Mouse (Mus musculus) liver, embryonic 15.5 days (tissue): ENCODE data around the gene Inpp5d. TPM values are rescaled to one million over a fixed set of nuclear protein-coding genes. Genes with fewer than 3 reads are reported as not detected.

Experiments used
- ATAC-seq: fragments of 200-750 bp; cut with Nextera tagmentation; 2 replicates; pipeline ENCODE4 v1.8.0; 2017; ENCODE audit warnings: moderate number of reproducible peaks, mild to moderate bottlenecking, moderate library complexity; ENCODE audit not compliant: insufficient read depth
- H3K27ac ChIP-seq: fragments of 300-500 bp; sonication (generic); replicated peaks from 2 replicates; pipeline ENCODE4 v1.5.1; 2015; ENCODE audit warnings: mild to moderate bottlenecking, inconsistent platforms
- H3K27me3 ChIP-seq: fragments of 300-500 bp; sonication (generic); 2 replicates; pipeline ENCODE4 v1.6.1; 2015; ENCODE audit warnings: mild to moderate bottlenecking, inconsistent platforms
- H3K36me3 ChIP-seq: fragments of 300-500 bp; sonication (generic); replicated peaks from 2 replicates; pipeline ENCODE4 v1.6.1; 2015; ENCODE audit warnings: moderate library complexity, mild to moderate bottlenecking, inconsistent platforms
- H3K4me1 ChIP-seq: fragments of 300-500 bp; sonication (generic); replicated peaks from 2 replicates; pipeline ENCODE4 v1.6.1; 2015; ENCODE audit warnings: inconsistent platforms
- H3K4me2 ChIP-seq: fragments of 300-500 bp; sonication (generic); 2 replicates; pipeline ENCODE4 v1.6.1; 2015; ENCODE audit warnings: moderate library complexity, mild to moderate bottlenecking, inconsistent platforms
- H3K4me3 ChIP-seq: fragments of 300-500 bp; sonication (generic); replicated peaks from 2 replicates; pipeline ENCODE4 v1.5.1; 2015; ENCODE audit warnings: mild to moderate bottlenecking, inconsistent platforms
- H3K9ac ChIP-seq: fragments of 300-500 bp; sonication (generic); 2 replicates; pipeline ENCODE4 v1.6.1; 2015; ENCODE audit warnings: moderate library complexity, mild to moderate bottlenecking, inconsistent platforms
- H3K9me3 ChIP-seq: fragments of 300-500 bp; sonication (generic); replicated peaks from 2 replicates; pipeline ENCODE4 v1.6.1; 2016; ENCODE audit warnings: inconsistent platforms
- WGBS: fragments of 180-500 bp; shearing (Covaris S2); methylation state at CpG from one replicate; pipeline ENCODE4 v1.1.7; 2015; ENCODE audit warnings: mixed read lengths; ENCODE audit not compliant: insufficient replicate concordance; 5-methylcytosine and 5-hydroxymethylcytosine counted together
- polyA plus RNA-seq: library from polyadenylated mRNA; unstranded; fragments of >200 nt; fragmentation: Nextera tagmentation; extraction: Ambion mirVana; gene quantifications from 2 replicates; pipeline ENCODE4 v1.2.1, GENCODE M21; 2015

Inpp5d gene
- polyA plus RNA-seq, 1 experiment from 2014 or later, result 13.4 TPM

DNA sequence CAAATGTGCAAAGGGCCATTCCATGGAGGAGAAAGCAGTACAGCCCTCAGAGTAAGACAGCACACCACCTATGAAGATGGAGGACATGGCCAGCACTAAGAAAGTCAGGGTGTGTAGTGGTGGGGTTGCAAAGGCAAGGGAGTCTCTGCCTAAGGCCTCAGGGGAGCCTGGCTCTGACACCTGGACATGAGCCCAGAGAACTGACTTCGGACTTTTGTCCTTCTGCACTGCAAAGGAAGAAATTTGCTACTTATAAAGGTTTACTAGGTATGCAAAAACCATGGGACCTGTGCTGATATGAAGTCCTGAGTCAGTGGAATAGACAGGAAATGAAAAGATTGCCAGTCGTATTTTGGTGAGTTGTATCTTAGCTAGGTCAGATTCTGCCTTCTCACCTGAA lies 18.3 kb upstream of the Inpp5d start:
- Histone ChIP-seq H3K9ac (no peak overlapping the region), H3K4me2 (no peak overlapping the region), H3K27ac (no peak overlapping the region), H3K36me3 (no peaks in the 10 kb centered on the region), H3K9me3 (no peaks in the 10 kb centered on the region), H3K4me3 (no peak overlapping the region), H3K4me1 (no peaks in the 10 kb centered on the region), H3K27me3 (peaks cover 11% of the 10 kb centered on the region; the same call in 1 of the 2 replicates)
- ATAC-seq, result no peak
- whole genome bisulfite sequencing, result 34% methylated on average over 2 of the region's 2 CpGs

DNA sequence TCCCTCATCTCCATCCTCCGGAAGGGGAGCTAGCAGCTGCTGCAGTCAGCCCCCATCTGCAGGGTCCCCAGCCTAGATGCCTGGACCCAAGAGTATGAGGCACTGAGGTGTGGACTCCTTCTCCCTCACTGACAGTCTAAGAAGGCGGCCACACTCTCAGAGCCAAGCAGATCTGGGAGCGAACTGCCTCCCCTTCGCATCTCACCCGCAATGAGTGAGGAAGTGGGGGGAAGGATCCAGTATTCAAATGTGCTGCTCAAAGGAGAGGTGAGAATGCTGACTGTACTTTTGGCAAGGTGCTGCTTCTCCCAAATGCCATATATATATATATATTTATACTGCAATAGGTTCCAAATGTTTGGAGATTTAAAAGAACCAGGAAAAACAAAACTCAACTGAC lies 16.7 kb upstream of the Inpp5d start:
- H3K36me3 ChIP-seq, result no peaks in the 10 kb centered on the region
- H3K9me3 ChIP-seq, result no peaks in the 10 kb centered on the region
- H3K9ac ChIP-seq, result no peak overlapping the region
- H3K27me3 ChIP-seq, result peaks cover 18% of the 10 kb centered on the region; the same call in 1 of the 2 replicates
- ATAC-seq, result no peak
- no peak overlapping the region for H3K27ac ChIP-seq
- H3K4me1 ChIP-seq, result peaks cover 12% of the 10 kb centered on the region; the same call in 1 of the 2 replicates
- 70% methylated on average over 5 of the region's 5 CpGs for WGBS
- H3K4me3 ChIP-seq, result no peak overlapping the region
- H3K4me2 ChIP-seq, result no peak overlapping the region

DNA sequence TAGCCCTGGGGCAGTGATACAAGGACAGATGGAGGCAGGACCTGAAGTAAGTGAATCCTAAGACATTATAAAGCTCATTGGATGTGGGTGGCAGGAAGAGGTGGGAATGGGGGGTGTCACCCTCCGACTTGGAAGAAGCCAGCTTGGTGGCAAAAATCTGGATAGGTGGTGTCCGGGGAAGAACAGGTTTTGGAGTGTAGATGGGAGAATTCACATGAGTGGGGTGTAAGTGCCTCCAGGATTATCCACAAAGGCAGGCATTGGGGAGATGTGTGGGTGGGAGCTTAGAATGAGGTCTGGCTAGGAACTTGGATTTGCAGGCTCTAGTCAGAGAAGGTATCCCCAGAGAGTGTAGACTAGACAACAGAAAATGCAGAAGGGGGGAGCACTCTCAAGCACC lies 14.8 kb upstream of the Inpp5d start:
- H3K27me3 ChIP-seq, result peaks cover 18% of the 10 kb centered on the region; the same call in 1 of the 2 replicates
- ATAC-seq, result no peak

GRCm38 (mm10) chr1:87607385-87608091 lies 12.6 kb upstream of the Inpp5d start:
- Histone ChIP-seq H3K27me3 (peaks cover 18% of the 10 kb centered on the region; the same call in 1 of the 2 replicates), H3K4me3 (no peak overlapping the region), H3K9me3 (no peaks in the 10 kb centered on the region), H3K9ac (no peak overlapping the region), H3K4me1 (peaks cover 14% of the 10 kb centered on the region; the same call in 1 of the 2 replicates), H3K27ac (no peak overlapping the region), H3K4me2 (no peak overlapping the region), H3K36me3 (no peaks in the 10 kb centered on the region)
- WGBS, result 45% methylated on average over 21 of the region's 21 CpGs
- no peak for ATAC-seq

More for the DNA sequence above, 14.8 kb upstream of the Inpp5d start:
- Histone ChIP-seq H3K9me3 (no peaks in the 10 kb centered on the region), H3K4me3 (no peak overlapping the region), H3K27ac (no peak overlapping the region), H3K9ac (no peak overlapping the region), H3K4me1 (peaks cover 14% of the 10 kb centered on the region; the same call in 1 of the 2 replicates), H3K4me2 (no peak overlapping the region), H3K36me3 (no peaks in the 10 kb centered on the region)
- WGBS, result 53% methylated on average over 2 of the region's 2 CpGs

DNA sequence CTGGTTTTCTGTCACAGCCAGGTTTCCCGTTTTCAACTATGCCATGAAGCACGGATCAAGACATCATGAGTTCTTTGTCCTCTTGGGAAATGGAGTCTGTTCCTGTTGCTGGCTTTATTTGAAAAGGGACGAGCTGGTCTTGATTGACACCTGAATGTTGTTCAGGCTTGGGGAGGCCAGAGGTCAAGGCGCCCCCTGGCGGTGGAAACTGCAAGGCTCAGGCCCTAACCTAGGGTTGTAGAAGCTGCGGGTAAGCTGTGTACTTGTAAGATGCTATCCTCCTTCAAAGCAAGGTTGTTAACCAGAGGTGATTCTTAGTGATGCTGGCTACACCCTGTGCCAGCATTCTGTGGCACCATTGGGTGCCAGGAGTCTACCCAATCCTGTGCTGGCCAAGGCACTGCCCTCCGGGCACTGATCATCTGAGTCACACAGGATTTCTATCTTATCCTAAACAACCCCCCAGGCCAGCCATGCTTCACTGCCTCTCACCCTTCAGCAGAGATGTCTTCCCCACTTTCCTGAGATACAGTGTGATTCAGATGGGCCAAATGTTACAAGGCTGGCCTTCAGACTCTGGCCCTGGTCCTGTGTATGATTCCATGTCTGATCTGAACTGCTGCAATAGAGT lies 11.6 kb upstream of the Inpp5d start:
- H3K36me3 ChIP-seq, result no peaks in the 10 kb centered on the region
- H3K4me3 ChIP-seq, result no peak overlapping the region
- no peak overlapping the region for H3K9ac ChIP-seq
- 29% methylated on average over 7 of the region's 7 CpGs for WGBS
- peaks cover 18% of the 10 kb centered on the region; the same call in 1 of the 2 replicates for H3K27me3 ChIP-seq
- peaks cover 14% of the 10 kb centered on the region; the same call in 1 of the 2 replicates for H3K4me1 ChIP-seq
- H3K27ac ChIP-seq, result no peak overlapping the region
- ATAC-seq, result peak; percentile 67
- no peak overlapping the region for H3K4me2 ChIP-seq
- H3K9me3 ChIP-seq, result no peaks in the 10 kb centered on the region

DNA sequence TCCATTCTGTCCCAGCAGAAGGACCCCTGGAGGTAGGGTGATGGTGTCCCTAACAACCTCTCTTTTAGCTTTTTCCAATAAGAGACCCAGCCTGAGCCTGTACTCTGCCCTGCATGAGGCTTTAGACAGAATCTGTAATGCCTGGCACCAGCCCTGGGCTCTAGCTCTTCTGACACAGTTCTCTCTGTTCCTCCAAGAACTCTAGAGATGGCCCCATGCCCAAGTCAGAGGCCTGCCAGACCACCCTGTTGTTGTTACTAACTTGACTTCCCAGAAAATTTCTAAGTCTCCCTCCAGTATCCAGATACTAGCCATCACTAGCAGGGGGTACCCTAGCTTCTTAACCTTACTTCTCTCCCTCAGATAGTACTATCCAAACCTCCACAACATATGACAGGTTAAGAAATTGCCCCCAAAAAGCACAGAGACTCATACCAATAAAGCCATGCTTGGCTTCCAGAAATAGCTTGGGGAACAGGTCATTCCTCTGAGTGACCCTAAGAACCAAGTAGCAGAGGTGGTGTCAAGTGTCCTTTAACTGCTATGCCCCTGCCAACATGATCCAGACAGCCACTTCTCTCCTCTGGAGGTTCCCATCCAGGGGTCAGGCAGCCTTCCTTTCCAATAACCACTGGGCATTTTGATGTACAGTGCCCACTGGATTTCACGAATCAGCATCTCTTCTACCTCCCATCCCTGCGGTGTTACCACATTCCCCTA lies 5.4 kb upstream of the Inpp5d start:
- Histone ChIP-seq H3K9me3 (no peaks in the 10 kb centered on the region), H3K36me3 (no peaks in the 10 kb centered on the region), H3K9ac (no peak overlapping the region), H3K27me3 (no peaks in the 10 kb centered on the region), H3K4me1 (peaks cover 4% of the 10 kb centered on the region), H3K4me3 (no peak overlapping the region), H3K27ac (no peak overlapping the region), H3K4me2 (no peak overlapping the region)
- no peak for ATAC-seq
- 63% methylated on average over 2 of the region's 2 CpGs for WGBS

- peak overlapping the region; percentile 63 for H3K9ac ChIP-seq
- peak overlapping the region; percentile 73 for H3K4me2 ChIP-seq
- peak overlapping the region; percentile 81 for H3K27ac ChIP-seq
- H3K4me1 ChIP-seq, result peaks cover 60% of the 10 kb centered on the region
- peak; percentile 22; the same call in 1 of the 2 replicates for ATAC-seq
- peak overlapping the region; percentile 61 for H3K4me3 ChIP-seq
- no peaks in the 10 kb centered on the region for H3K9me3 ChIP-seq
- WGBS, result 13% methylated on average over 6 of the region's 6 CpGs
- H3K27me3 ChIP-seq, result no peaks in the 10 kb centered on the region
- H3K36me3 ChIP-seq, result no peaks in the 10 kb centered on the region
These were observed 581 bp downstream of the Inpp5d start for GRCm38 (mm10) chr1:87620693-87621092.

GRCm38 (mm10) chr1:87621146-87621857 lies 1.2 kb downstream of the Inpp5d start:
- H3K4me3 ChIP-seq, result peak overlapping the region; percentile 61
- no peaks in the 10 kb centered on the region for H3K27me3 ChIP-seq
- ATAC-seq, result peak; percentile 9; the same call in 1 of the 2 replicates
- H3K9me3 ChIP-seq, result no peaks in the 10 kb centered on the region
- no peaks in the 10 kb centered on the region for H3K36me3 ChIP-seq
- H3K4me1 ChIP-seq, result peaks cover 65% of the 10 kb centered on the region
- WGBS, result 22% methylated on average over 9 of the region's 9 CpGs
- H3K27ac ChIP-seq, result peak overlapping the region; percentile 81
- H3K4me2 ChIP-seq, result peak overlapping the region; percentile 73
- peak overlapping the region; percentile 63 for H3K9ac ChIP-seq

- no peak for ATAC-seq
- H3K4me3 ChIP-seq, result peak overlapping the region; percentile 61
- H3K9me3 ChIP-seq, result no peaks in the 10 kb centered on the region
- H3K4me2 ChIP-seq, result peak overlapping the region; percentile 73
- peaks cover 71% of the 10 kb centered on the region for H3K4me1 ChIP-seq
- 36% methylated on average over 3 of the region's 3 CpGs for WGBS
- no peaks in the 10 kb centered on the region for H3K27me3 ChIP-seq
- peak overlapping the region; percentile 81 for H3K27ac ChIP-seq
- no peaks in the 10 kb centered on the region for H3K36me3 ChIP-seq
- peak overlapping the region; percentile 12; the same call in 1 of the 2 replicates for H3K9ac ChIP-seq
These were observed 1.8 kb downstream of the Inpp5d start for GRCm38 (mm10) chr1:87621858-87622279.

GRCm38 (mm10) chr1:87623977-87624666 lies 4.0 kb downstream of the Inpp5d start:
- Histone ChIP-seq H3K9me3 (no peaks in the 10 kb centered on the region), H3K36me3 (no peaks in the 10 kb centered on the region), H3K27ac (peak overlapping the region; percentile 70), H3K4me3 (no peak overlapping the region), H3K9ac (peak overlapping the region; percentile 7; the same call in 1 of the 2 replicates), H3K27me3 (no peaks in the 10 kb centered on the region), H3K4me1 (peaks cover 93% of the 10 kb centered on the region), H3K4me2 (peak overlapping the region; percentile 32)
- ATAC-seq, result peak; percentile 27; the same call in 1 of the 2 replicates
- 11% methylated on average over 1 of the region's 1 CpGs for WGBS
